Mouse (Mus musculus) thymus, adult 2 months (tissue): ENCODE data around the gene Spem2. TPM values are rescaled to one million over a fixed set of nuclear protein-coding genes. Genes with fewer than 3 reads are reported as not detected.

Experiments
- DNase-seq: peaks from one replicate; pipeline ENCODE4 v3.0.0; 2021
- H3K27ac ChIP-seq: fragments of 200-500 bp; 2 replicates; pipeline ENCODE4 v1.5.1; 2012; ENCODE audit warnings: low read length, control low read depth; ENCODE audit not compliant: control insufficient read depth, insufficient read depth
- H3K27me3 ChIP-seq: fragments of 200-500 bp; 2 replicates; pipeline ENCODE4 v1.6.1; 2012; ENCODE audit warnings: mild to moderate bottlenecking, low read length, moderate library complexity, mixed read lengths; ENCODE audit not compliant: control insufficient read depth, insufficient read depth
- H3K36me3 ChIP-seq: fragments of 200-500 bp; 2 replicates; pipeline ENCODE4 v1.6.1; 2012; ENCODE audit warnings: mild to moderate bottlenecking, low read length, moderate library complexity; ENCODE audit not compliant: control insufficient read depth, insufficient read depth
- H3K4me1 ChIP-seq: fragments of 200-500 bp; replicated peaks from 2 replicates; pipeline ENCODE4 v1.6.1; 2012; ENCODE audit warnings: low read length; ENCODE audit not compliant: control insufficient read depth, insufficient read depth
- H3K4me3 ChIP-seq: fragments of 200-500 bp; 2 replicates; pipeline ENCODE4 v1.5.1; 2012; ENCODE audit warnings: mild to moderate bottlenecking, low read length, control low read depth, moderate library complexity; ENCODE audit not compliant: control insufficient read depth, insufficient read depth
- CTCF ChIP-seq: fragments of 200-500 bp; IDR thresholded peaks from 2 replicates; pipeline ENCODE4 v1.5.1; 2012; ENCODE audit warnings: mild to moderate bottlenecking, control low read depth, low read length, moderate library complexity, borderline replicate concordance; ENCODE audit not compliant: control insufficient read depth, poor library complexity, insufficient read depth; ENCODE audit errors: extremely low read depth
- POLR2A ChIP-seq: fragments of 200-500 bp; IDR thresholded peaks from 2 replicates; pipeline ENCODE4 v1.6.1; 2012; ENCODE audit warnings: mild to moderate bottlenecking, low read length, control low read depth, moderate library complexity; ENCODE audit not compliant: control insufficient read depth, poor library complexity, insufficient read depth; ENCODE audit errors: extremely low read depth
- WGBS: fragments of 180-500 bp; shearing (Covaris S2); methylation state at CpG from one replicate; pipeline ENCODE4 v1.1.7; 2018; 5-methylcytosine and 5-hydroxymethylcytosine counted together
- polyA plus RNA-seq: library from polyadenylated mRNA; depleted of rRNA; stranded (reverse); fragments of >200 nt; gene quantifications from 2 replicates; pipeline ENCODE4 v1.2.3, GENCODE M21; 2012

Gene Spem2
- polyA plus RNA-seq, 1 experiment = 0.22 TPM

GRCm38 (mm10) chr11:69800392-69801197 is 17.7 kb downstream of the Spem2 start:
- no peaks in the 10 kb centered on the region for H3K36me3 ChIP-seq
- no peak for DNase-seq
- H3K27me3 ChIP-seq = peaks cover 20% of the 10 kb centered on the region; the same call in 1 of the 2 replicates
- TF ChIP-seq CTCF (no peak), POLR2A (no peak)
- no peak overlapping the region for H3K27ac ChIP-seq
- 1% methylated on average over 36 of the region's 36 CpGs for WGBS
- no peak overlapping the region for H3K4me3 ChIP-seq
- H3K4me1 ChIP-seq = peaks cover 36% of the 10 kb centered on the region

DNA sequence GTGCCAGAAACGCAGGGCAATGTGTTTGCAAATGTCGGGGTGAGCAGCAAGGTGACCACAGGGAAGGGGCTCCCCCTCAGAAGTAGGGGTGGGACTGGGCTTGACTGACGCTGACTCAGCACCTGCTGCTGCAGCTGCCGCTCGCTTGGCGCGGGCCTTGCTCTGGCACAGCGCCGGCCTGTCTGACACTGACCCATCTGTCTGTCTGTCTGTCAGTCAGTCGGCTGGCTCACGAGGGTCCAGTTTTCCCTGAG is 18.2 kb downstream of the Spem2 start:
- no peak overlapping the region for H3K4me3 ChIP-seq
- H3K27ac ChIP-seq = no peak overlapping the region
- DNase-seq = no peak
- H3K27me3 ChIP-seq = peaks cover 20% of the 10 kb centered on the region; the same call in 1 of the 2 replicates
- H3K36me3 ChIP-seq = no peaks in the 10 kb centered on the region
- no peak for TF ChIP-seq POLR2A
- no peak for TF ChIP-seq CTCF
- 4% methylated on average over 11 of the region's 11 CpGs for WGBS
- peaks cover 36% of the 10 kb centered on the region for H3K4me1 ChIP-seq

DNA sequence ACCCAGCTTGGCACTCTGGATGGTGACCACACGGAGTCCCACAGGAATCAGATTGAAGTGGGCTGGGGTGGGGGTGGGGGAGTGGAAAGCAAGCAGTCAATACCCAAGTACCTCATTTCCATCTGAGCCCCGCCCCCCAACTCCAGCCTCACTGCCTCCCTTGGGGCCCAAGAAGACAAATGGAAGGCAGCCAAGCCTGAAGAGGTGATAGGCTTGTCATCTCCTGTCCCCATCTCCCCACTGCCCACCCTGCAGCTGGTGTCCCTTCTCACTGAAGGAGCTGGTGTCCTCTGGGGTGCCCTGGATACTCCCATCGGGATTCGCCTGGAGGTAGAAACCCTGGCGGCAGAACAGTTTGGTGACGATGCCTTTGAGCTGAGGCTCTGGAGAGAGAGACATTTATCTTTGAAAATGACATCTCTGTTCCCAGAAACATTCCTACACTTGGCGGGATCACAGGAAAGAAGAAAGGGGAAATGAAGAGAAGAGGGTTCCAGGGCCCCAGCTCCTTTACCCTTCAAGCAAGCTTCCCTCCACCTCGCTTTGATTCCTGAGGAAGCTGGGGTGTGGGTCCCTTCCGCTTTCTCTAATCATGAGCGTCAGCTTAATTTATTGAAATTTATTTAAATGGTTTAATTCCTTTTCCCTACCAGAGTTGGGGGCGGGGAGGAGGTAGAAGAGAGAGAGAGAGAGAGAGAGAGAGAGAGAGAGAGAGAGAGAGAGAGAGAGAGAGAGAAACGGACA is 18.7 kb downstream of the Spem2 start:
- no peak for DNase-seq
- Histone ChIP-seq H3K27ac (no peak overlapping the region), H3K4me1 (peaks cover 36% of the 10 kb centered on the region), H3K4me3 (no peak overlapping the region), H3K27me3 (peaks cover 20% of the 10 kb centered on the region; the same call in 1 of the 2 replicates), H3K36me3 (no peaks in the 10 kb centered on the region)
- 34% methylated on average over 11 of the region's 12 CpGs for WGBS
- TF ChIP-seq POLR2A (no peak), CTCF (no peak)

DNA sequence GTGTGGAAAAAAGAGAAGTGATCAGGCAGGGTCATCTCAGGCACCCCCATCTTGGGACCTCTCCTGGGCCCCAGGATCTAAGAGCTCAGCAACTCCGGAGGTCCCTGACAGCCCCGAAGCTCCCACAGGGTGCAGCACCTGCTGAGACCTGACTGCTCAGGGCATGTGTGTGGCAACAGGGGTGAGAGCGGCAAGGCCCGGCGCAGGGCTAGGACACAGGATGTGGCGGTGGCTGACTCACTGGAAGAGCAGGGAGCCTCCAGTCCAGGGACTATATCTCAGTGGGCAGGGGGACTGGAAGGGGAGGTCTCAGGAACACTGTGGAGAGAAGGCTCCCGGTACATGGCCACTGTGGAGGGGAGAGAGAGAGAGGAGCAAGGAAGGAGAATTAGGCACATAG is 20.3 kb downstream of the Spem2 start:
- no peak for DNase-seq
- Histone ChIP-seq H3K27me3 (peaks cover 18% of the 10 kb centered on the region; the same call in 1 of the 2 replicates), H3K36me3 (no peaks in the 10 kb centered on the region), H3K4me1 (peaks cover 24% of the 10 kb centered on the region), H3K27ac (no peak overlapping the region), H3K4me3 (no peak overlapping the region)
- 89% methylated on average over 7 of the region's 7 CpGs for WGBS
- TF ChIP-seq CTCF (no peak), POLR2A (no peak)

GRCm38 (mm10) chr11:69795983-69796435 is 22.3 kb downstream of the Spem2 start:
- WGBS = 7% methylated on average over 13 of the region's 13 CpGs
- Histone ChIP-seq H3K27ac (no peak overlapping the region), H3K36me3 (no peaks in the 10 kb centered on the region), H3K4me3 (peak overlapping the region; percentile 76), H3K27me3 (peaks cover 5% of the 10 kb centered on the region; the same call in 1 of the 2 replicates), H3K4me1 (peaks cover 9% of the 10 kb centered on the region)
- TF ChIP-seq POLR2A (no peak), CTCF (no peak)
- no peak for DNase-seq

DNA sequence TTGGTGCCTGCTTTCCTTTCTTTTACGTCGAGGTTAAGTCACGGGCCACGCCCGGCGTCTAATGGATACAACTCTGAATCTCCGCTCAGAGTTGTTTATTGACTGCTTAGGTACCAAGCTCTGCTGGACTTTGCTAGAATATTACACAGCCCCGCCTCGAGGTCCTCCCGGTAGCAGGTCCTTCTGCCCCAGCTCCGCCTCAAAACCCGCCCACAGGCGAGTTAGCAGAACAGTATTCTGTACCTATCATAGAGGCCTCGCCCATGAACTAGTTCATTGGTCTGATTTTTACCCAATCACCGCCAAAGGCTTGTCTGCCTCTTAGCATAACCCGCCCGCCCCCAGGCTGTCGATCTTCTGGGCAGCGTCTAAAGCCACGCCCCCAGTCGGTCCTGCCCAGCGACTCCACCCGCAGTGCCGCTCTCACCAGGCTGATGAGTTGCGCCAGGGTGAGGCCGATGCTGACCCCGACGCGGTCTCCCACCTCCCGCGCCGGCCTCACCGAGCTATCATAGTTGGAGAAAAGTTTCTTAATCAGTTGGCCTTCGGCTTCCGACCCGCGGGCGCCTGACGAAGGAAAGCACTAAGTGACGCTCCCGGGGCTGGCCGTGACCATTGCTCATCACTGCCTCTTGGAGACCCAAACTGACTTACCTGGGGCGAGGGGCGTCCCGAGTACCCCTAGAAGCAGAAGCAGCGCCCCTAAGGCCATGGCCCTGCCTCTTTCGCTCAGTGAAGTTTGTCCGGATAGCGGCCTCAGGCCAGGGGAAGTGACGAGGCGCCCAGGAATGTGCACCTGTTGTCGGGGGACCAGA is 22.9 kb downstream of the Spem2 start, which contains the start of gene Chrnb1:
Gene Chrnb1 (minus strand): TSS at position 776 of the 815 bp plus-strand sequence.
- TF ChIP-seq CTCF = no peak
- TF ChIP-seq POLR2A = no peak
- H3K36me3 ChIP-seq = no peaks in the 10 kb centered on the region
- DNase-seq = peak; percentile 94
- H3K4me3 ChIP-seq = peak within 1 kb of the TSS; percentile 76
- peaks cover 2% of the 10 kb centered on the region for H3K4me1 ChIP-seq
- no peaks in the 10 kb centered on the region; the same call in 1 of the 2 replicates for H3K27me3 ChIP-seq
- no peak within 1 kb of the TSS for H3K27ac ChIP-seq
- 3% methylated on average over 52 of the region's 52 CpGs for WGBS
